Mouse (Mus musculus) kidney, adult 2 months (tissue): ENCODE results near the gene Aco1. TPM values are rescaled to one million over a fixed set of nuclear protein-coding genes. Genes with fewer than 3 reads are reported as not detected.

Experiments
- DNase-seq: peaks from one replicate; pipeline ENCODE4 v3.0.0; 2021
- H3K27ac ChIP-seq: fragments of 200-500 bp; 2 replicates; pipeline ENCODE4 v1.5.1; 2012; ENCODE audit warnings: low read depth, low read length, control low read depth, inconsistent platforms; ENCODE audit not compliant: insufficient read depth
- H3K27me3 ChIP-seq: fragments of 200-500 bp; replicated peaks from 2 replicates; pipeline ENCODE4 v1.6.1; 2012; ENCODE audit warnings: mild to moderate bottlenecking, moderate library complexity, low read length, inconsistent platforms; ENCODE audit not compliant: control insufficient read depth, insufficient read depth
- H3K36me3 ChIP-seq: fragments of 200-500 bp; 2 replicates; pipeline ENCODE4 v1.6.1; 2012; ENCODE audit warnings: mild to moderate bottlenecking, moderate library complexity, low read length, inconsistent platforms; ENCODE audit not compliant: control insufficient read depth, insufficient read depth
- H3K4me1 ChIP-seq: fragments of 200-500 bp; 2 replicates; pipeline ENCODE4 v1.6.1; 2011; ENCODE audit warnings: low read length; ENCODE audit not compliant: control insufficient read depth, insufficient read depth
- H3K4me3 ChIP-seq: fragments of 200-500 bp; 2 replicates; pipeline ENCODE4 v1.5.1; 2011; ENCODE audit warnings: mild to moderate bottlenecking, low read depth, low read length, control low read depth; ENCODE audit not compliant: insufficient read depth
- CTCF ChIP-seq: fragments of 200-500 bp; conservative IDR thresholded peaks from 2 replicates; pipeline ENCODE4 v1.5.1; 2011; ENCODE audit warnings: low read depth, mild to moderate bottlenecking, control low read depth, low read length, moderate library complexity, mixed read lengths; ENCODE audit not compliant: insufficient read depth, insufficient read length
- POLR2A ChIP-seq: fragments of 200-500 bp; IDR thresholded peaks from one replicate; pipeline ENCODE4 v1.6.1; 2011; ENCODE audit warnings: low read depth, low read length, control low read depth
- WGBS: fragments of 180-500 bp; shearing (Covaris S2); methylation state at CpG from one replicate; pipeline ENCODE4 v1.1.7; 2018; 5-methylcytosine and 5-hydroxymethylcytosine counted together
- polyA plus RNA-seq: library from polyadenylated mRNA; depleted of rRNA; stranded (reverse); fragments of >200 nt; gene quantifications from 2 replicates; pipeline ENCODE4 v1.2.3, GENCODE M21; 2012

Aco1 gene
- polyA plus RNA-seq, 1 experiment = 179 TPM

GRCm38 (mm10) chr4:40229723-40230122 lies 86.8 kb downstream of the Aco1 start:
- H3K4me3 ChIP-seq = no peak overlapping the region
- H3K27me3 ChIP-seq = no peaks in the 10 kb centered on the region
- WGBS = 93% methylated on average over 6 of the region's 6 CpGs
- TF ChIP-seq POLR2A (no peak), CTCF (no peak)
- H3K36me3 ChIP-seq = peaks cover 3% of the 10 kb centered on the region
- no peak overlapping the region for H3K27ac ChIP-seq
- DNase-seq = no peak
- H3K4me1 ChIP-seq = no peaks in the 10 kb centered on the region

GRCm38 (mm10) chr4:40233062-40233664 lies 90.3 kb downstream of the Aco1 start:
- 92% methylated on average over 7 of the region's 7 CpGs for WGBS
- TF ChIP-seq CTCF = no peak
- no peak for TF ChIP-seq POLR2A
- no peak overlapping the region for H3K27ac ChIP-seq

GRCm38 (mm10) chr4:40234256-40234655 lies 91.4 kb downstream of the Aco1 start:
- WGBS = 81% methylated on average over 6 of the region's 6 CpGs
- TF ChIP-seq CTCF (no peak), POLR2A (no peak)
- no peak for DNase-seq
- H3K36me3 ChIP-seq = peaks cover 2% of the 10 kb centered on the region; the same call in 1 of the 2 replicates
- H3K4me3 ChIP-seq = no peak overlapping the region
- no peak overlapping the region for H3K27ac ChIP-seq
- H3K27me3 ChIP-seq = no peaks in the 10 kb centered on the region
- no peaks in the 10 kb centered on the region for H3K4me1 ChIP-seq

More at GRCm38 (mm10) chr4:40233062-40233664, 90.3 kb downstream of the Aco1 start:
- DNase-seq = no peak
- Histone ChIP-seq H3K4me3 (no peak overlapping the region), H3K4me1 (no peaks in the 10 kb centered on the region), H3K27me3 (no peaks in the 10 kb centered on the region), H3K36me3 (peaks cover 2% of the 10 kb centered on the region; the same call in 1 of the 2 replicates)

DNA sequence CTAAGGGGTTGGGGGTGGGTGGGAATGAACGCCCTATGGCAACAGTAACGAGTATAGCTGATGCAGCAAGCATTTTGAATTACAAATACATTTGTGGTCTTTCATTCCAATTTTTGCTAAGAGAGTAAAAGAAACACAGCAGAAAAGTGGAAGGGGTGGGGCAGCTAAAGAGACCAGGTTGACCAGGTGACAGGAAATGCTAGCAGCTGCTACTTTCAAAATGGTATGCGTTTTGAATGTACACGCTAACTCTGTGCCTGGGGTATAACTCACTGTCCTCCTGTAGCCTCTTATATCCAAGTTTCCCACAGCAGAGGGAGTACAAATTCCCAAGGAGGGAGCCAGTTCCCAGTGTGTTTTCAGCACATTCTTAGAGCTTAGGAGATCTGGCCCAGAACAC lies 93.9 kb downstream of the Aco1 start:
- DNase-seq = no peak
- 78% methylated on average over 4 of the region's 4 CpGs for whole genome bisulfite sequencing
- Histone ChIP-seq H3K27me3 (no peaks in the 10 kb centered on the region), H3K4me1 (peaks cover 5% of the 10 kb centered on the region), H3K4me3 (no peak overlapping the region), H3K36me3 (peaks cover 2% of the 10 kb centered on the region; the same call in 1 of the 2 replicates), H3K27ac (no peak overlapping the region)
- TF ChIP-seq POLR2A (no peak), CTCF (no peak)

DNA sequence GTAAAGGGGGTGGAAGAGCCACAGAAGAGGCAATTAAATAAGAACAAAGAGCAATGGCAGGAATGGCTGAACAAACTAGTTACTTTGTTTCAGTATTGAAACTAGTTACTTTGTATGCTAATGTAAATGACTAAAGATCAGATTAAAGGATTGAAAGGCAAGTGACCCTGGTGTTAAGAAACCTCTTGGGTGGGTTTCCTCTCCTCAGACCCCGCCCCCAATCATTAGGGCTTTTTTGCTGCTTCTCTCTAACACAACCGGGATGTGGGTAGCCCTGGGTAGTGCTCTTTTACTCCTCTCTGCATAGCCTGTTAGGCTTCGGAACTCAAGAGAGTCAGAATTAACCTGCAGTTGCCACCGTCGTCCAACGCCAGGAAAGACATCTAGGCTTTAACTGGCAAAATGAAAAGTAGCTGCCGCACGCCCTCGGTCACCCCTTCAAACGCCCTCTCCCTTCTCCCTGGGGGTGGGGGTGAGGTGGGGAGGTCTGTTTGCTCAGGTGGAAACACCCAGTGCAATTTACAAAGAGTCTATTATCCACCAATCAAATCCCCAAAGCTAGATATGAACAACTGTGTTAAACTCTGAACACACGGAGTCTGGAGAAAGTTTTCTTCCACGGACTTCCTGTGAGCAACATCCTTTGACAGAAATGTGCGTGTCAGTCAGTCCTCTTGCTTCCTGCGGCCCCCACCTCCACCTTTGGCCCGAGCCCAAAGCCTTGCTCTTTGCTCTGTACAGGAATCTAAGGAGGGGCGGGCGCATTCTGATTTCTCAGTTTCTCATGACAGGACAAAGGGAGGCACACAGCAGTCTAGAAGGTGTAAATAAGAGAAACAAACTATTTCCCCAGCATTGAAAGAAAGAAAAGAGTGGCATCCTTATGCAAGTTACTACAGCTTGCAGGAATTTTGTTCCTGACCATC lies 95.9 kb downstream of the Aco1 start:
- WGBS = under 1% methylated on average over 17 of the region's 17 CpGs
- peaks cover 2% of the 10 kb centered on the region; the same call in 1 of the 2 replicates for H3K36me3 ChIP-seq
- no peaks in the 10 kb centered on the region for H3K27me3 ChIP-seq
- TF ChIP-seq POLR2A = no peak
- H3K4me1 ChIP-seq = peaks cover 5% of the 10 kb centered on the region
- peak overlapping the region; percentile 100 for H3K4me3 ChIP-seq
- DNase-seq = peak; percentile 90
- peak overlapping the region; percentile 93 for H3K27ac ChIP-seq

DNA sequence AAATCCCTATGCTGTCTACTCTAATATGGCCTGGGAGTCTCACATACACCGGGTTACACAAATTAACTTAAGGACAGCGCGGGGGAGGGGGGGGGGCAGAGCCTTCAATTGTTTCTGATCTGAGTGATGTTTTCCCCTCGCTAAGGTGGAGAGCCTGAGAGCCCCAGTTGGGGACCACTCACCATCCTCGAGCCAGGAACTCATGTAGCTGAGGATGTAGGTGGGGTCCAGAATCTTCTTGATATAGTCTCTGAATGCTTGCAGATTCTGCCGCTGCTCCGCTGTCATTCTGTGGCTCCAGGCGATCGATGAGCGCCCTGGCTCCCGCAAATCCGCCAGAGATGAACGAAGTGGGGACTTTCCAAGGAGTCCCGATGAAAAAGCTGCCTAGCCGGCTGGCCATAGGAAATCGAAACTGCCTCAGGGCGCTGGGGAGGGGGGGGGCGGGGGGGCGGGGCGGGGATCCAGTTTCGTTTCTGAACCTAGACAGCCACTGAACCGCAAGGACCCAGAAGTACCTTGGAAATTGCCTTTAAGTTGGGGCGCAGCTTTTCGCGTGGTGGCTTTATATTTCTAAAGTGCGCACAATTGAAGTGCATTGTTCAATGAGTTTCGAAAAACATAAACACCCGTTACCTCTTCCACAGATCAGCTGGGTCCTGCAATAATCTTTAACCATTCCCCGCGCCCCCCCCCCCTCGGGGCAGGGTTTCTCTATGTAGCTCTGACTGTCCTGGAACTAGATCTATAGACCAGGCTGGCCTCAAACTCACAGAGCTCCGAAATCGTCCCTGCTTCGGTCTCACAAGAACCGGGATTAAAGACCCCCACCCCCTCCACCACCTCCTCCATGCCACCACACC lies 96.8 kb downstream of the Aco1 start, which contains the start of gene Ddx58:
TSS of gene Ddx58 (minus strand) at position 420 of the 863 bp plus-strand sequence.
- H3K27me3 ChIP-seq = no peaks in the 10 kb centered on the region
- H3K4me1 ChIP-seq = peaks cover 5% of the 10 kb centered on the region
- DNase-seq = peak; percentile 52
- 0 out of 2 replicates have a peak, but pooled peaks cover under 1% of the 10 kb centered on the region for H3K36me3 ChIP-seq
- WGBS = under 1% methylated on average over 35 of the region's 35 CpGs
- TF ChIP-seq POLR2A (no peak), CTCF (no peak)
- H3K27ac ChIP-seq = peak within 1 kb of the TSS; percentile 93
- peak within 1 kb of the TSS; percentile 100 for H3K4me3 ChIP-seq
